Mouse (Mus musculus): Measurements from ENCODE around the gene Iffo2.

The Iffo2 gene

GRCm38 (mm10) chr4:139602357-139603244 lies 72.3 kb downstream of the Iffo2 start, which contains the start of gene Gm21969:
TSS of gene Gm21969 (plus strand) at chr4:139603186.
- DNase-seq (ENCODE audit: inconsistent age in 2 of 2, low spot score in 1 of 2): peak; percentile 64 to 88

GRCm38 (mm10) chr4:139605216-139605615 lies 74.9 kb downstream of the Iffo2 start:
- no peak for DNase-seq (ENCODE audit: inconsistent age in 2 of 2, low spot score in 1 of 2)

- DNase-seq (ENCODE audit: inconsistent age in 2 of 2, low spot score in 1 of 2): peak in 1 of 2 experiments; percentile 54
Observed at GRCm38 (mm10) chr4:139606732-139607131, 76.4 kb downstream of the Iffo2 start.

- DNase-seq (ENCODE audit: inconsistent age in 2 of 2, low spot score in 1 of 2): no peak
Observed at GRCm38 (mm10) chr4:139608975-139609374, 78.6 kb downstream of the Iffo2 start.

GRCm38 (mm10) chr4:139610954-139611353 lies 80.6 kb downstream of the Iffo2 start:
- no peak for DNase-seq (ENCODE audit: inconsistent age in 2 of 2, low spot score in 1 of 2)

- peak; percentile 76 to 93 for DNase-seq (ENCODE audit: inconsistent age in 2 of 2, low spot score in 1 of 2)
Observed at GRCm38 (mm10) chr4:139611542-139611953, 81.2 kb downstream of the Iffo2 start.

- no peak for DNase-seq (ENCODE audit: inconsistent age in 2 of 2, low spot score in 1 of 2)
Observed at GRCm38 (mm10) chr4:139614524-139615260, 84.3 kb downstream of the Iffo2 start.

- peak; percentile 51 to 81 for DNase-seq (ENCODE audit: inconsistent age in 2 of 2, low spot score in 1 of 2)
Observed at GRCm38 (mm10) chr4:139616276-139617000, 86.1 kb downstream of the Iffo2 start.

GRCm38 (mm10) chr4:139617001-139617364 lies 86.6 kb downstream of the Iffo2 start:
- no peak for DNase-seq (ENCODE audit: inconsistent age in 2 of 2, low spot score in 1 of 2)

GRCm38 (mm10) chr4:139619765-139620164 lies 89.4 kb downstream of the Iffo2 start:
- DNase-seq (ENCODE audit: inconsistent age in 2 of 2, low spot score in 1 of 2): peak in 1 of 2 experiments; percentile 75

GRCm38 (mm10) chr4:139622373-139623282 lies 92.3 kb downstream of the Iffo2 start, which contains the start of gene Aldh4a1:
TSS of gene Aldh4a1 (plus strand) at chr4:139622866.
- peak; percentile 93 to 97 for DNase-seq (ENCODE audit: inconsistent age in 2 of 2, low spot score in 1 of 2)

- DNase-seq (ENCODE audit: inconsistent age in 2 of 2, low spot score in 1 of 2): peak in 1 of 2 experiments; percentile 65
Observed at GRCm38 (mm10) chr4:139623434-139624115, 93.2 kb downstream of the Iffo2 start.

GRCm38 (mm10) chr4:139624116-139624489 lies 93.8 kb downstream of the Iffo2 start:
- DNase-seq (ENCODE audit: inconsistent age in 2 of 2, low spot score in 1 of 2): peak in 1 of 2 experiments; percentile 46

- peak in 1 of 2 experiments; percentile 79 for DNase-seq (ENCODE audit: inconsistent age in 2 of 2, low spot score in 1 of 2)
Observed at GRCm38 (mm10) chr4:139624706-139625105, 94.4 kb downstream of the Iffo2 start.

GRCm38 (mm10) chr4:139627361-139627760 lies 97.0 kb downstream of the Iffo2 start:
- DNase-seq (ENCODE audit: inconsistent age in 2 of 2, low spot score in 1 of 2): no peak

- DNase-seq (ENCODE audit: inconsistent age in 2 of 2, low spot score in 1 of 2): no peak
Observed at GRCm38 (mm10) chr4:139630171-139630570, 99.8 kb downstream of the Iffo2 start.

GRCm38 (mm10) chr4:139631141-139631540 lies 100.8 kb downstream of the Iffo2 start:
- DNase-seq (ENCODE audit: inconsistent age in 2 of 2, low spot score in 1 of 2): peak in 1 of 2 experiments; percentile 71

- peak in 1 of 2 experiments; percentile 51 for DNase-seq (ENCODE audit: inconsistent age in 2 of 2, low spot score in 1 of 2)
Observed at GRCm38 (mm10) chr4:139631569-139632253, 101.4 kb downstream of the Iffo2 start.

- no peak for DNase-seq (ENCODE audit: inconsistent age in 2 of 2, low spot score in 1 of 2)
Observed at GRCm38 (mm10) chr4:139632254-139632580, 101.9 kb downstream of the Iffo2 start.
